Mouse (Mus musculus) E14TG2a.4 (cell line): Measurements from ENCODE around the gene Uhrf1bp1.

ENCODE experiments used
- CTCF ChIP-seq: conservative IDR thresholded peaks from 2 replicates; pipeline ENCODE4 v1.5.1; 2014; ENCODE audit warnings: low read length
- NANOG ChIP-seq: IDR thresholded peaks from 2 replicates; pipeline ENCODE4 v1.6.1; 2014; ENCODE audit warnings: borderline replicate concordance, low read length, mixed read lengths

DNA sequence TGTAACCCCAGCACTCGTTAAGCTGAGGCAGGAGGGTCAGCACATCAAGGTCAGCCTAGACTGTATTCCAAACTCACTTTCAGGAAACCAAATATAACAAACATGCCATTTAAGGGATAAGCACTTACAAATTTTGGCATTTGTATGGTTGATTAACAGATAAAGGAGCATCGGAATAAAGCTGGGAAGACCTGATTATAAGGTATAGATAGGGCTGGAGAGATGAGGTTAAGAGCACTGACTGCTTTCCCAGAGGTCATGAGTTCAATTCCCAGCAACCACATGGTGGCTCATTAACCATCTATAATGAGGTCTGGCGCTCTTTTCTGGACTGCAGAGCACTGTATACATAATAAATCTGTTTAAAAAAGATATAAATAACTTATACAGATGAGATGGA is 17.3 kb downstream of the Uhrf1bp1 start:
- TF ChIP-seq CTCF (no peak), NANOG (no peak)
